Mouse (Mus musculus): ENCODE data around the gene Smg7.

DNA sequence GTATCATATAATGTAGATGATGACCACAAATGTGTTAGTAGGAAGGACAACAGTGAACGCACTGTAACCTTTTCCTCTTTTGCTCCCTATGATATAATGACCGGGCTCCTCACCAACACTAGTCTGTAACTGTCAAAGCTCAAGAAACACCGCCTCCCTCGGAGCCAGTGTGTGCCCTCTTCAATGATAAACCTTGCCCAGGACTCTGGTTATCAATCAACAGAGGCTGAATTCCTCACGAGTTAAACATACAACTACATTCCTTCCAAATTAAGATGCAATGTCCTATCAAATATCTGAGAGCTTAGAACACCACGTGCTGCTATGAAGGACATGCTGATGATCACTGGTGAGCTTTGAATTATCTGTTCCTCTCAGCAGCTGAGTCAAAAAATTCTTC is 32.5 kb downstream of the Smg7 start:
- no peak for TF ChIP-seq POLR2A (IDR thresholded peaks at IDR 0.05; ENCODE audit: borderline replicate concordance, insufficient read depth, low read length)
- no peak for TF ChIP-seq CTCF (IDR thresholded peaks at IDR 0.05; ENCODE audit: borderline replicate concordance, insufficient read depth, low read depth, low read length)
